Mouse (Mus musculus) limb, embryonic 10.5 days (tissue): ENCODE results near the gene Cirbp. TPM values are rescaled to one million over a fixed set of nuclear protein-coding genes. Genes with fewer than 3 reads are reported as not detected.
"Not testable (repeated sequence)": the region's sequence is repeated elsewhere in the genome, so short reads cannot be mapped to it uniquely, and the experiment has no call there.

Experiments
- DNase-seq: peaks from one replicate; pipeline ENCODE4 v3.0.0-alpha.2; 2017; ENCODE audit warnings: low spot score
- H3K27ac ChIP-seq: fragments of 300-500 bp; sonication (generic); 2 replicates; pipeline ENCODE4 v1.5.1; 2016; ENCODE audit warnings: mild to moderate bottlenecking
- H3K27me3 ChIP-seq: fragments of 300-500 bp; sonication (generic); 2 replicates; pipeline ENCODE4 v1.6.1; 2016; ENCODE audit warnings: low read depth, mild to moderate bottlenecking; ENCODE audit not compliant: poor library complexity, severe bottlenecking
- H3K36me3 ChIP-seq: fragments of 300-500 bp; sonication (generic); 2 replicates; pipeline ENCODE4 v1.6.1; 2016; ENCODE audit warnings: mild to moderate bottlenecking, moderate library complexity
- H3K4me1 ChIP-seq: fragments of 300-500 bp; sonication (generic); 2 replicates; pipeline ENCODE4 v1.6.1; 2016
- H3K4me3 ChIP-seq: fragments of 300-500 bp; sonication (generic); 2 replicates; pipeline ENCODE4 v1.5.1; 2016; ENCODE audit warnings: mild to moderate bottlenecking, moderate library complexity
- H3K9me3 ChIP-seq: fragments of 300-500 bp; sonication (generic); replicated peaks from 2 replicates; pipeline ENCODE4 v1.6.1; 2016; ENCODE audit warnings: mild to moderate bottlenecking
- WGBS: fragments of 180-500 bp; shearing (Covaris S2); methylation state at CpG from one replicate; pipeline ENCODE4 v1.1.7; 2016; 5-methylcytosine and 5-hydroxymethylcytosine counted together
- polyA plus RNA-seq: library from polyadenylated mRNA; unstranded; fragments of >200 nt; fragmentation: Nextera tagmentation; extraction: Ambion mirVana; gene quantifications from 2 replicates; pipeline ENCODE4 v1.2.1, GENCODE M21; 2016

Cirbp gene
- polyA plus RNA-seq, 1 experiment from 2014 or later: 129 TPM

GRCm38 (mm10) chr10:80207676-80208075 is 41.9 kb downstream of the Cirbp start:
- Histone ChIP-seq H3K36me3 (no peaks in the 10 kb centered on the region), H3K4me3 (no peak overlapping the region), H3K9me3 (no peaks in the 10 kb centered on the region), H3K4me1 (peaks cover 21% of the 10 kb centered on the region), H3K27me3 (peaks cover 29% of the 10 kb centered on the region), H3K27ac (no peak overlapping the region)
- 66% methylated on average over 10 of the region's 10 CpGs for WGBS
- no peak for DNase-seq

- peaks cover 29% of the 10 kb centered on the region for H3K27me3 ChIP-seq
- H3K9me3 ChIP-seq: no peaks in the 10 kb centered on the region
- H3K4me3 ChIP-seq: no peak overlapping the region
- 84% methylated on average over 4 of the region's 4 CpGs for WGBS
- H3K27ac ChIP-seq: no peak overlapping the region
- peaks cover 21% of the 10 kb centered on the region for H3K4me1 ChIP-seq
- DNase-seq: no peak
- H3K36me3 ChIP-seq: no peaks in the 10 kb centered on the region
Observed at GRCm38 (mm10) chr10:80208248-80208647, 42.5 kb downstream of the Cirbp start.

GRCm38 (mm10) chr10:80208841-80209371 is 43.1 kb downstream of the Cirbp start:
- no peak for DNase-seq
- Histone ChIP-seq H3K4me3 (peak overlapping the region; percentile 14; the same call in 1 of the 2 replicates), H3K36me3 (no peaks in the 10 kb centered on the region), H3K27me3 (peaks cover 29% of the 10 kb centered on the region), H3K9me3 (no peaks in the 10 kb centered on the region), H3K27ac (no peak overlapping the region), H3K4me1 (peaks cover 18% of the 10 kb centered on the region)
- 10% methylated on average over 24 of the region's 24 CpGs for WGBS

- not testable (repeated sequence) for H3K36me3 ChIP-seq, H3K27ac ChIP-seq, H3K9me3 ChIP-seq, DNase-seq, H3K4me3 ChIP-seq
- H3K27me3 ChIP-seq: peaks cover 40% of the 10 kb centered on the region
- 73% methylated on average over 7 of the region's 7 CpGs for WGBS
- H3K4me1 ChIP-seq: peaks cover 14% of the 10 kb centered on the region
Observed at GRCm38 (mm10) chr10:80211547-80212103, 45.8 kb downstream of the Cirbp start.

DNA sequence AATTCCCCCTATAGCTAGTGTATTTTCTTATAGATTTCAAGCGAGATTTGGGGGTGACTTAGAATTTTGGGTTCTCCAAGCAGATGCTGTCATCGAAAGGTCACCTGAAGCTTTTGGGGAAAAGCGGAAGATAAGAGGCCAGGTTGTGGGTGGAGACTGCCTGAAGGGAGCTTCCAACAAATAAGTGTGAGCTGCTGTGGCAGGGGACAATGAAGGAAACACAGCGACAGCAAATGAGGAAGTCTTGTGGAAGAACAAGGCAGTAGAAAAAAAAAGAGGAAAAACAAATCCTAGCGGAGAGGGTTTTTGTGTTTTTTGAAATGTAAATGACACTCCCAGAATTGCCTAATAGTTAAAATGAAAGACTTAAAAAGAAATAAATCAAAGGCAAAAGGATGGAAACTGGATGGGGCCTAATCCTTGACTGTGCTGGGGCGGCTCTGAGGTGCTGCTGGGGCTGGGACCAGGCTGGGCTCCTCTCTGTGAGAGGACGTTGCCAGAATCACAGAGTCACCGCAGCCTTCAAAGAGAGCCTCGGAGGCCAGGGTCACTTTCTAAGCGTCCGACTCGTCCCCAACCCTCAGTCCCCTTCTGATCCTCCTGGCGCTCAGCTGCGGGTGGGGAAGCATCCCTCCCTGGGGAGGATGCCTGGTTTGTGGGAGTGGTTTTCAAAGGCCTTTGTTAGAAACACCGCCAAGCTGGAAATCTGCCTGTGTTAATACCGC is 49.4 kb downstream of the Cirbp start:
- no peak for DNase-seq
- Histone ChIP-seq H3K36me3 (no peaks in the 10 kb centered on the region), H3K27me3 (peaks cover 11% of the 10 kb centered on the region; the same call in 1 of the 2 replicates), H3K27ac (no peak overlapping the region; the same call in 1 of the 2 replicates), H3K4me1 (peaks cover 10% of the 10 kb centered on the region), H3K9me3 (no peaks in the 10 kb centered on the region), H3K4me3 (no peak overlapping the region)
- 24% methylated on average over 16 of the region's 16 CpGs for WGBS

DNA sequence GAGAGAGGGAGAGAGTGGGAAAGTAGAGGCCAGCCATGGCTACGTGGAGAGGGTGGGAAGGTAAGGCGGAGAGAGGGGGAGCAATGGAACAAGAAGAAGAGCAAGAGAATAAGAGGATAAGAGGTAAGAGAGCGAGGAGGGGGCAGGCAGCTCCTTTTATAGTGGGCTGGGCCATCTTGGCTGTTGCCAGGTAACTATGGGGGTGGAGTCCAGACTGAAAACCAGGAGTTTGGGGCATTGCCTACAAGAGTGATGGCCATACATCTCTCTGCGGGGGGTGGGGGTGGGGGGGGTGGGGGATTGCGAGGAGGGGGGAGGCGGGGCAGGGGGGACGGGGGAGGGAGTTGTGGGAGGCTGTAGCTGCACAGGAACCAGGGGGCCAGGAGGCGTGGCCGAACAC is 54.9 kb downstream of the Cirbp start:
- peak overlapping the region; percentile 25; the same call in 1 of the 2 replicates for H3K27ac ChIP-seq
- peaks cover 26% of the 10 kb centered on the region for H3K4me1 ChIP-seq
- 33% methylated on average over 7 of the region's 9 CpGs for WGBS
- no peak overlapping the region for H3K4me3 ChIP-seq
- no peaks in the 10 kb centered on the region for H3K9me3 ChIP-seq
- no peak for DNase-seq
- H3K36me3 ChIP-seq: no peaks in the 10 kb centered on the region
- H3K27me3 ChIP-seq: peaks cover 7% of the 10 kb centered on the region; the same call in 1 of the 2 replicates

Other genes with a start within 250 kb of the Cirbp start
- gene Kiss1r, start 249.0 kb upstream of the Cirbp start, polyA plus RNA-seq: 0.31 and 0.49 TPM in 2 replicates
- 116 and 143 TPM in 2 replicates for gene R3hdm4, start 244.8 kb upstream of the Cirbp start, polyA plus RNA-seq
- gene Arid3a, start 238.9 kb upstream of the Cirbp start, polyA plus RNA-seq: 18.2 and 29.4 TPM in 2 replicates
- gene Wdr18, start 205.8 kb upstream of the Cirbp start, polyA plus RNA-seq: 174 and 201 TPM in 2 replicates
- 0.28 and 0.40 TPM in 2 replicates for gene Grin3b, start 195.3 kb upstream of the Cirbp start, polyA plus RNA-seq
- 14.9 and 16.4 TPM in 2 replicates for gene Tmem259, start 181.7 kb upstream of the Cirbp start, polyA plus RNA-seq
- 261 and 301 TPM in 2 replicates for gene Cnn2, start 177.4 kb upstream of the Cirbp start, polyA plus RNA-seq
- gene Abca7, start 169.5 kb upstream of the Cirbp start, polyA plus RNA-seq: 2.0 and 2.3 TPM in 2 replicates
- gene Arhgap45, start 149.3 kb upstream of the Cirbp start, polyA plus RNA-seq: 14.9 and 15.5 TPM in 2 replicates
- gene Polr2e, start 126.2 kb upstream of the Cirbp start, polyA plus RNA-seq: 319 and 357 TPM in 2 replicates
- 589 and 631 TPM in 2 replicates for gene Gpx4, start 118.8 kb upstream of the Cirbp start, polyA plus RNA-seq
- gene Sbno2, start 60.4 kb upstream of the Cirbp start, polyA plus RNA-seq: 17.1 and 18.4 TPM in 2 replicates
- gene Stk11, start 50.2 kb upstream of the Cirbp start, polyA plus RNA-seq: 16.1 and 17.0 TPM in 2 replicates
- gene Atp5d, start 27.4 kb upstream of the Cirbp start, polyA plus RNA-seq: 487 and 503 TPM in 2 replicates
- 3.3 and 4.7 TPM in 2 replicates for gene Cbarp, start 25.1 kb upstream of the Cirbp start, polyA plus RNA-seq
- 26.2 and 27.1 TPM in 2 replicates for gene Midn, start 17.7 kb upstream of the Cirbp start, polyA plus RNA-seq
- 8.7 and 13.1 TPM in 2 replicates for gene 1600002K03Rik, start 7.0 kb downstream of the Cirbp start, polyA plus RNA-seq
- 63.1 and 66.8 TPM in 2 replicates for gene Efna2, start 13.5 kb downstream of the Cirbp start, polyA plus RNA-seq
- 122 and 128 TPM in 2 replicates for gene Mum1, start 60.4 kb downstream of the Cirbp start, polyA plus RNA-seq
- 311 and 345 TPM in 2 replicates for gene Ndufs7, start 83.1 kb downstream of the Cirbp start, polyA plus RNA-seq
- gene Gamt, start 95.0 kb downstream of the Cirbp start, polyA plus RNA-seq: 14.4 and 18.4 TPM in 2 replicates
- 61.2 and 66.2 TPM in 2 replicates for gene Dazap1, start 95.5 kb downstream of the Cirbp start, polyA plus RNA-seq
- gene Rps15, start 126.5 kb downstream of the Cirbp start, polyA plus RNA-seq: 1,092 and 1,255 TPM in 2 replicates
- gene Apc2, start 130.0 kb downstream of the Cirbp start, polyA plus RNA-seq: 0.90 and 2.9 TPM in 2 replicates
- 58.2 and 60.9 TPM in 2 replicates for gene 2310011J03Rik, start 154.6 kb downstream of the Cirbp start, polyA plus RNA-seq
- 6.1 and 6.3 TPM in 2 replicates for gene Pcsk4, start 163.5 kb downstream of the Cirbp start, polyA plus RNA-seq
- 5.4 and 6.6 TPM in 2 replicates for gene Reep6, start 164.0 kb downstream of the Cirbp start, polyA plus RNA-seq
- gene Adamtsl5, start 182.4 kb downstream of the Cirbp start, polyA plus RNA-seq: 0.39 and 0.48 TPM in 2 replicates
- gene Plk5, start 190.5 kb downstream of the Cirbp start, polyA plus RNA-seq: 0.31 and 0.48 TPM in 2 replicates
- 7.2 and 7.5 TPM in 2 replicates for gene Mex3d, start 221.7 kb downstream of the Cirbp start, polyA plus RNA-seq
- gene Mbd3, start 233.6 kb downstream of the Cirbp start, polyA plus RNA-seq: 453 and 469 TPM in 2 replicates
- 651 and 677 TPM in 2 replicates for gene Uqcr11, start 240.8 kb downstream of the Cirbp start, polyA plus RNA-seq